Mouse (Mus musculus): ENCODE data around the gene Rabl2.

Rabl2 gene

DNA sequence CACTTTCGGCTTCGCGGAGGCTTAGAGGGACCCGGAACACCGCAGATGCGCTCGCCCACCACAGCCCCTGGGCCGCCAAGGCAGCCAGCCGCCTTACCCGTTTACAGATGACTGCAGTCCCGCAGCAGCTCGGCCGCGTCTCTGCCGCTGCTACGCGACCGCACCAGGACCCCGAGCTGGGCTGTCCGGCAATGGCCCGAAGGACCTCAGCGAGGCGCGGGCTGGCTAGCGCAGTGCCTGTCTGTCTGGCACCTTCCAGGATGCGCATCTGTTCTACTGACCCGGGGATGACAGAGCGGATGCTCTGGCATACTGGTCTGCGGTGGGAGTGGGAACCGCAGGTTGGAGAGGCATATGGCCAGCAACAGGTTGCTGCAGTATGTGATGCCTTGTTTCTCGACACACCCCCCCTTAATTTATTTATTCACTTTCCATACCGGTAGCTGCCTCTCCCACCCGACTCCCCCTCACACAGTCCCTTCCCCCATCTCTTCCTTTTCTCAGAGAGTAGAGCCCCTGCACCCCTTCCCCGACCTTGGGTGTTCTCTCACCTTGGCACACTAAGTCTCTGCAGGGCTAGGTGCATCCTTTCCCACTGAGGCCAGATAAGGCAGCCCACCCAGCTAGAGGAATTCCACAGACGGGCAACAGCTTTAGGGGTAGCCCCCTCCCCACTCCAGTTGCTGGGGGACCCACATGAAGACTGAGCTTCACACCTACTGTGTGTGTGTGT is at the start of gene Rabl2:
Rabl2 (minus strand) TSS at position 201 of the 733 bp plus-strand sequence.
- peak; percentile 73 for DNase-seq (ENCODE audit: low read depth, low spot score)

DNA sequence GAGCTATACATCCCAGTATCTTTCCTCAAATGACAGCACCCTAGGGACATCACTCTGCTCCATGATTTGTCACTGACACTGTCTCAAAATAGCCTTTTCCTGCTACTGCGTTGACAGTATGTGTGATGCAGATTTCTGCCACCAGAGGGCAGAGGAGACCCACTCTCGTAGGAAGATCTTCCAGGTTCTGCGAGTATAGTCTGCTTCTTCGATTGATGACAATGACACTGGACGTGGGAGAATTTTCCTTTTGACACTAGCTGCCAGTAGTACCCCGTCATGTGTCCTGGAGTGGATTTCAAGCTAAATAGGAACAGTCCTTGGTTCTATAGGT is 31.9 kb upstream of the Rabl2 start:
- DNase-seq (ENCODE audit: low read depth, low spot score) = peak; percentile 64

DNA sequence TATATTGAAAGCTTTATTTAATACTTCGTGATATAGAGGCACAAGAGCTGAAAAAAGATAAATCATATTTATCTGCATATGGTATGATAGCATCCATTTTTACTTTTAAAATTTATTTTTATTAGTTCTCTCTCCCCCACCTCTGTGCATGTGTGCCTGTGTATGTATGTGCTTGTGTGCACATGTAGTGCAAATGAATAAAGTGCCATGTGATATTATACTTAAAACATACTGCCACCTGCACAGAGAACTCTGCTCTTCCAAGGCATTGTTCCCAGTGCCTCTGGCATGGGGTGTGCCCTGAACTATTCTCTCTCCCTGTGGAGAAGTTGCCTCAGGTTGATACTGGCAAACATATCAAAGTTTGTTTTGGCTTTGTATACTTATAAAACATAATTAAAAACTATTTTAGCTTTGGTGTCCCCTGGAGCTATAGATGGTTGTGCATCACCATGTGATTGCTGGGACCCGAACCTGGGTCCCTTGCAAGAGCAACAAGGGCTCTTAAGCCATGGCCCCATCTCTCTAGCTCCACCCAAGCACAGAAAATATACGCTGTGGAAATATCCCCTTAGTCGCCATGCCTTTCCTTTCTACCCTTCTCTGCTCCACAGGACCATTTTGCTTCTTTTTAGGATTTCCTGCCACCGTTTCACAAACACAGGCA is 31.4 kb upstream of the Rabl2 start:
- DNase-seq (ENCODE audit: low read depth, low spot score) = no peak

DNA sequence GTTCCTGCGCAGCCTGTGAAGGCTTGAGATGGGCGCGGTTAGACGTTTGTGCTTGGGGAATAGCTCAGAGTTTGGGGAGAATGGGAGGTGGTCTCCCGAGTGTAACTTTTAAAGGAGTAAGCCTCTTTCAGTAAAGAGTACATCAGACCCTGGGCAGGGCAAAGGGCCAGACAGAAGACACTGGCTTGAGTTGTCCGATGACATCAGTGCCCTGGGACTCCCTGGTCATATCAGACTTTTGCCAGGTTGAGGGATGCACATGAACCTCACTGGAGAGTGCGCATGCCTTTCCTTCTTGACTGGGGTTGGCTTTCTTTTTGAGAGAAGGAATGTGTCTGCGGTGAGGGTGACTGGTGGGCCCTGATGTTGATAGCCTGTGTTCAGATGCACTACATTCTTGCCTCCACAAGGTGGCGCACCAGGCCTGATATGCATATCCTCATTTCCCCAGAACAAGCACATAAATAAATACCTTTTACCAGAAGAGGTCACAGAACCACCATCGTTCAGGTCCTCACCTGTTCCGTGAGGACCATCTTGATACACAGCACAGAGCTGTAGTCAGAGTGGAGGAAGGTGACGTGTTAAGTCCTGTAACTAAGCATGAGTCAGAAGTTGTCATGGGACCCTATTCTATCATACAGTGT is 30.7 kb upstream of the Rabl2 start:
- no peak for DNase-seq (ENCODE audit: low read depth, low spot score)

DNA sequence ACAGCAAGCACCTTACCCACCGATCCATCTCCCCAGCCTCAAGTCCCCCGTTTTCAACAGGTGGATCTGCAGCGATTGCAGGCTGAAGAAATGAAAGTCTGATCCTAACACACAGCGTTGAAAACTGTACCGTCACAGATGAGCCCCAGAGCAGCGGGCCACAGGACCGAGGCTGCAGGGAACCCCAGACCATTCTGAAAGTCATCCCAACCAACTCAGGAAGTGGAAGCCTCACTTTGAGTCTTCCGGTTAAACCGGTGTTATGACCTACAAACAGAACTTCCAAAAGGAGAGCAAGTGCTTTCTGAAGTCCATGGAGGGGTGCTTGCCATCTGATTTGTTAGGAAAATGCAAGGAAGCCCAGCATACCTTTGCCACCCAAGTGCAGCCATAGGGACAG is 16.2 kb upstream of the Rabl2 start:
- DNase-seq (ENCODE audit: low read depth, low spot score) = no peak

DNA sequence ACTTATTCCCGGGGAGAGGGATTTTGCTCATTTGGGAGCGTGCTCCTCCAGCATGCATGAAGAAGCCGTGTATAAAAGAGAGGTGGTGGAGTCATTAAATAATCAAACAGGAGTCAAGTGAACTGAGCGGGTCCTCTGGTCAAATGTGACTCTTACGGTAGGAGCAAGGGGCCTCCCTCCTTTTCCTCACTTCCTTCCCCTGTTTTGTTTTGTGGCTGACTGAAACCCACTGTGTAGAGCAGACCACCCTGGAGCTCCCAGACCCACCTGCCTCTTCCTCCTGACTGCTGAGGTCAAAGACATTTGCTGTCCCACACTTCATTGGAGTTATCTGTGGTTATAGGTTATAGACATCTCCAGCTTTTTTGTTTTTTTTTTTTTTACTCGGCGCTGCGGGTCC is 15.8 kb upstream of the Rabl2 start:
- no peak for DNase-seq (ENCODE audit: low read depth, low spot score)

DNA sequence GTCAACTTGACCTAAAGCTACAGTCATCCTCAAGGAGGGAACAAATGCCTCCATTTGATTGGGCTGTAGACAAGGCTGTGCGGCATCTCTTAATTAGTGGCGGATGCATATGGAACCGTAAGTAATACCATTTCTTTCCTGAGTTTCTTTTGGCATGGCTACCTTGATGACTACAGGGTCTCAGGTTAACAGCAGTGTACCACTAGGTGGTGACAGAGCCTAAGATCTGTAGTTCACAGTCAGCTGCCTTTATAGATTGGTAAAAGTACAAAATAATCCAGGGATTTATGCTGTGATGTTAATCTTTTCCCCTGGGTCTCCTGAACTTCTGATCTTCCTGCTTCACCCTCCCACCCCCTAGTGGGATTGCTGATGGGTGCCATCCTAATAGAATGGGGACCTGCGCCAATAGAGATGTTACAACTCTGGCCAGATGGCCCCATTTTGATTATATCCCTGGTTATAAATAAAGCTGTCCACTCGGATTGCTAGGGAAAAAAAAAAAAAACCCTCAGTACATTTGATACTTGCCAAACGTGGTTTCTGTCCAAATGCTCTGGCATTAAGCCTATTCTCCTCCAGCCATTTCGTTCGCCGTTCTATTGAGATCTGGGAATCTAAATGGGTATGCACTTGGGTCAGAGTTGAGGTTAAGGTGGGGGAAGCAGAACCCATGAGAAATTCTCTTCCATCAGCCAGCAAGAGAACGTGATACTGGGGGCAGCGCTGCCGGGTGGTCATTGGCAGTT is 14.3 kb upstream of the Rabl2 start:
- no peak for DNase-seq (ENCODE audit: low read depth, low spot score)

DNA sequence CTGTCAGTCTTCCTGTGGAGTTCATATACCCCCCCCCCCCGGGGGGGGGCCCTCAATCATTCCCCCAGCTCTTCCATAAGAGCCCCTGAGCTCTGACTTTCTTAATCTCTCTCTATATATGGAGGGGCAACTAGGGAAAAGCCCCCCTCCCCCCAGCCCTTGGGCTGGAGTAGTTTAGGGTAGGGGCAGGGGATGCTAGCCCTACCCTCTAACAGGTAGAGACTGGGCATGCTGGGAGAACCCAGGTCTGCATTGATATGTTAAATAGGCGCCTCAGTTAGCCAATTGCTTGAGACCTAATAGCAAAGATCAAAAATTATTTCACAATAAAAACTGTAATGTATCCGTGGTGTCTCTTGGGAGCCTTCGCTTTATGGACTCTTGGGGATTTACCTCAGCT is 825 bp upstream of the Rabl2 start:
- DNase-seq (ENCODE audit: low read depth, low spot score) = no peak

DNA sequence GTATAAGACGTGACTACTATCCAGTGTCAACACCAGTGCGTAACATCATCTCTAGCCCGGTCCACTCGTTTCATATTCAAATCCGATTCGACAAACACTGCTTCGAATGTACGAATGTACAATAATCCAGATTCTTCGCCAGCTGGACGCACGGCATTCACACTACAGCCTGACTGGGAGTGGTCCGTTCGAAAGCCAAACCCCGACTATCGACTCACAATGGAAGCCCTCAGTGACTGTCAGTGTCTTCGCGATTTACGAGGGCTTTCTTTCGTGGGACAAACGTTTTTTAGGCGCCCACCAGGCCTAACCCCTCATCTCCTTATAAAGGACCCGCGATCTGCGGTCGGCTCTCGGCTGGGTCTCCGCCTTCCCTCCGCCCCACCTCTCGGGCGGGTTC is 406 bp downstream of the Rabl2 start:
- no peak for DNase-seq (ENCODE audit: low read depth, low spot score)

DNA sequence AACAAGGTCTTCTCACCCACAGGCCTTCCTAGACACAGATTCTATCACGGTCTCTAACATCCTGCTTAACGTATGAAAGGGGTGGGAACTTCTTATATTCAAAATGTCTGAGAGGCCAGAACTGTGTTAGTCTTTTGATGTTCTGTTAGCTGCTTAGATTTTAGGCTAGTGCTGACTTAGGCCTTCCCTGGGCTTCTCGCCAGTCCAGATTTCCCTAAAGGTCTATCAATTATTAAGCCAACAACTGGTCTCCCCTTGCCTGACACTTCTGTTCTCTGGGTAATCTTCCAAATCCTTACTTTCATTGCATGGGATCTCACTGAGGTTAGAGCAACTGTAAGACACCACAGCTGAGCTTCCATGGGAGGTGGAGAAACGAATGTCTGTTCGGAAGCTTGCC is 2.6 kb downstream of the Rabl2 start:
- no peak for DNase-seq (ENCODE audit: low read depth, low spot score)

DNA sequence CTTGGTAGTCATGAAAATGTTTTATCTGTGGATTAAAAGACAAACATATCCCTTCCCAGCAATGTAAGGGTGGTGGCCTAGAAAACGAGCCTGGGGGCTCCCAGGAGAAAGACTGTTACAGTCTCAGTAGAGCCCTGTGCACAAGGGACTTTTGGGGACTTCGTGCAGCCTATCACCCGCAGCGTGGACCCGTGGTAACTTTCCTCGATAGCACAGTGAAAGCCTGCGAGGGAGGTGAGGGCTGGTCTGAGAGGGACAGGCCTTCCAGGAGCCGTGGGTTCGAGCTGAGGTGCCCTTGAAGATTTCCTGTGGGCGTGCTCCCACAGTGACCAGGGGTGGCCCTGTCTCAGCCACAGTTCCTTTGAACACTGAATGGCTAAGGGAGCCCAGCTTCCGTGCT is 6.1 kb downstream of the Rabl2 start:
- DNase-seq (ENCODE audit: low read depth, low spot score) = no peak

DNA sequence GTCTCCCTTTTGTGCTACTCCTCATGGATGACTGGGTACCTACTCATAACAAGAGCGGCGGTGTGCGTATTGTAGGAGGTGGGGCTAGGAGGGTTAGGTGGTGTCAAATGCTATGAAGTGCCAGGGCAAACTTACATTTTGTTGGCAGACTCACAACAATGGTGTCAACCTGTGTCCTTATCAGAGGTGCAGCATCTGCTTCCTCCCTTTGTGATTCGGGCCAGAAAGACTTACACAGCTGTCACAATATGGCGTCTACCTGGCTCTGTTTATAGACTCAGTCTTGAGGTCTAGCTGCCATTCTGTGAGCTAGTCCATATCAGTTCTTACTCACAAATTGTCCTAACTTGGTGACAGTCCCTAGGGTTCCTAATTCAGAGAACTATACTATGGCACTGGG is 6.6 kb downstream of the Rabl2 start:
- no peak for DNase-seq (ENCODE audit: low read depth, low spot score)

DNA sequence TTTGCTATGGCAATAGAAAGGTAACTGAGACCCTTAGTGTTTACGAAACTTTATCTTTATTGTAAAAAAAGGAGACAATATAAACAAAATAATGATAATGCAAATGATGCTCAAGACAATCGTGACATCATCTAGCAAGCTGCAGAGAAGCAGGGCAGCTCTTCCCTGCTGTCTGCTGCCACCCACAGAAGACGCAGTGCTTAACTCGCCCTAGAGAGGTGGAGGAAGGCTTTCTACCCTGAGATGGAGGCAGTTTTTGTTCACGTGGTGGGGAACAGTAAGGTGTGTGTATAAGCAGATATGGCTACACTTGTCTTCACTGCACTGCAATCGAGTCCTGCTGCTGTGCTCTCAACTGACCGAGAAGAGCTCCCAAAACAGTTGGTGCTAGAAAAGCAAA is 9.2 kb downstream of the Rabl2 start:
- DNase-seq (ENCODE audit: low read depth, low spot score) = no peak

DNA sequence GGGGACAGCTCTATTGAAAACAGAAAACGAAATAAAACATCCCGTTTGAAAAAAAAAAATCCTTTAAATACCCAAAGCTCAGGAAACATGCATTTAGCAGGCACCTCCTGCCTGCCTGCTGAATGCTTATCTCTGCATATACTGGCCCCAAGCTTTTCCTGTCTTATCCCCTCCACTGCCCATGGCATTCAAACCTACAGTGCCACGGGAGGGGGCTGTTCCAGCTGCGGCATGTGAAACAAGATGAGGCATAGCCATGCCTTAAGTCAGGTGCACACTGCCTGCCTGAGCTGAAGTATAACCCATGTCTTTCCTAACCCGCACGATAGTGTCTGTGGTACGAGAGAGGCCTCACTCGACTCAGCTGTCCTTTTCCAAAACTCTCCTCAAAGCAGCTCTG is 19.6 kb downstream of the Rabl2 start:
- no peak for DNase-seq (ENCODE audit: low read depth, low spot score)

DNA sequence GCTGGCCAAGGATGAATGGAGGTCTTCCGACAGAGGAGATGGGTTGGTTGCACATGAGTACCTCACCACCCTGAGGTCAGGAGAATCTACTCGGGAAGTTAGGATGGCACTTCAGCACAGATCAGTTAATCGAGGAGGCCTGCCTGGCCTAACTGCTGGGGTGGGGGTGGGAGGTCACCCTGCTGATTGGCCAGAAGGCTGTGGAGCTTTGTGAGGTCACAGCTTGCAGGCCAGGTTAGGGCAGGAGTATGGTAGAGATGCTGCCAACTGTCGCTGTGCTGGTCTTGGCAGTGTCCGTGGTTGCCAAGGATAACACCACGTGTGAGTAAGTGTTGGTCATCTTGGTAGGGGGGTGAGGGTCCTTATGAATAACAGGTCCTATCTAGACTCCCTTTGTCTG is 23.6 kb downstream of the Rabl2 start, which contains the start of gene Acr:
Acr (plus strand) TSS at position 213 of the 400 bp plus-strand sequence.
- no peak for DNase-seq (ENCODE audit: low read depth, low spot score)

DNA sequence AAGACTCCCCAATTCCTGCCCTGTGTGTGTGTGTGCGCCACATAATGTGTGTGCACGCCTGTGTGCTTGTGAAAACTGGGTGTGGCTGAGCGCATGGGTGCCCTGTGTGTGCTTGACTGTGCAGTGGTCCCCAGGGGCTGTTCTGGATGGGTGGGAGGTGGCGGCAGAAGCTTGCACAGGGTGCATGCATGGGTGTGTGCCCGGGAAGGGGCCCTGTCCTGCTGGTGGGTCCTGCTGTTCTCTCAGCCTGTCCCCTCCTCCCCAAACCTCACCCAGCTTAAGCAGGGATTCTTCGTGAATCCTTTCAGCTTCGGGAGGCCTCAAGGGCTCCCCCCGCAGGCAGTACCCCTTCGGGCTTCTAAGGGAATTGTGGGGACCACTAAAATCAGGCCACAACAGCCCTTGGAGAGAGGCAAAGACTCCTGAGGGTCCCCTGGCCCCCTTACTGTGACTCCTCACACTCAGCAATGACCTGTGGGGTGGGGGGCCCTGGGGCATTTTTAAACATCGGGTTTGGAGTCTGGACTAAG is 32.5 kb downstream of the Rabl2 start:
- no peak for DNase-seq (ENCODE audit: low read depth, low spot score)

DNA sequence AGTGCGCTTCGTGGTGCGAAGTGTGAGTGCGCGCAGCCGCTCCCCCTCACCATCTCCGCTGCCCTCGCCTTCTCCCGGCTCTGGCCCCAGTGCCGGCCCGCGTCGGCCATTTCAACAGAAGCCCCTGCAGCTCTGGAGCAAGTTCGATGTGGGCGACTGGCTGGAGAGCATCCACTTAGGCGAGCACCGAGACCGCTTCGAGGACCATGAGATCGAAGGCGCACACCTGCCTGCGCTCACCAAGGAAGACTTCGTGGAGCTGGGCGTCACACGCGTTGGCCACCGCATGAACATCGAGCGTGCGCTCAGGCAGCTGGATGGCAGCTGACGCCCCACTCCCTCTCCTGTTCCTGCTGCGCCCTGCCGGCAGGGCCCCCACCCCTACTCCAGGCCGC is 33.7 kb downstream of the Rabl2 start:
- DNase-seq (ENCODE audit: low read depth, low spot score) = no peak

DNA sequence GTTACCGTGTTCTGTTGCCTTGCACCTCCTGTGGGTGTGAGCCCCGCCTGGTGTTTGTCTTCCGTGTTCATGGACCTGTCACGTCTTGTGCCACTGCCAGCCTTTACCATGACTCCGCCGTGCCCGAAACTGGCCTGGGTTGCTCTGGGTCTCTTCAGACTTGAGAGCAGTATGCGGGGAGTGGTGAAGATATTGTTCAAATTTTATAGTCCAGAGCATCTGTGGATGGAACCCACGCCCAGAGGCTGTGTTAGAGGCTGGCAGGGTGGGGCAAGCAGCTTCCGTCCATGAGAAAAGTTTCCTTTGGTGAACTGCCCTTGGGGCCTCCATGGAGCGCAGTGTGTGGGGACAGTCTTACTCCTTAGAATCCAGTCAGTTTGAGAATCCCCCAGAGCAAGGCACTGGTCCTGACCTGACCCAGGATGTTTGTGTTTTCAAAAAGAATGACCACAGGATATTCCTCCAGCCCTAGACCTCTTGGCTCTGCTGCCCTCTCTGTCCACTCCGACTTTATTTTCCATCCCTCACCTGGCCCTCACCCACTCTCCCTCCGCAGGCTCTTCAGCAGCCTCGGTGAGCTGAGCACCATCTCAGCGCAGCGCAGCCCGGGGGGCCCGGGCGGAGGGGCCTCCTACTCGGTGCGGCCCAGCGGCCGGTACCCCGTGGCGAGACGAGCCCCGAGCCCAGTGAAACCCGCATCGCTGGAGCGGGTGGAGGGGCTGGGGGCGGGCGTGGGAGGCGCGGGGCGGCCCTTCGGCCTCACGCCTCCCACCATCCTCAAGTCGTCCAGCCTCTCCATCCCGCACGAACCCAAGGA is 34.3 kb downstream of the Rabl2 start:
- DNase-seq (ENCODE audit: low read depth, low spot score) = no peak

DNA sequence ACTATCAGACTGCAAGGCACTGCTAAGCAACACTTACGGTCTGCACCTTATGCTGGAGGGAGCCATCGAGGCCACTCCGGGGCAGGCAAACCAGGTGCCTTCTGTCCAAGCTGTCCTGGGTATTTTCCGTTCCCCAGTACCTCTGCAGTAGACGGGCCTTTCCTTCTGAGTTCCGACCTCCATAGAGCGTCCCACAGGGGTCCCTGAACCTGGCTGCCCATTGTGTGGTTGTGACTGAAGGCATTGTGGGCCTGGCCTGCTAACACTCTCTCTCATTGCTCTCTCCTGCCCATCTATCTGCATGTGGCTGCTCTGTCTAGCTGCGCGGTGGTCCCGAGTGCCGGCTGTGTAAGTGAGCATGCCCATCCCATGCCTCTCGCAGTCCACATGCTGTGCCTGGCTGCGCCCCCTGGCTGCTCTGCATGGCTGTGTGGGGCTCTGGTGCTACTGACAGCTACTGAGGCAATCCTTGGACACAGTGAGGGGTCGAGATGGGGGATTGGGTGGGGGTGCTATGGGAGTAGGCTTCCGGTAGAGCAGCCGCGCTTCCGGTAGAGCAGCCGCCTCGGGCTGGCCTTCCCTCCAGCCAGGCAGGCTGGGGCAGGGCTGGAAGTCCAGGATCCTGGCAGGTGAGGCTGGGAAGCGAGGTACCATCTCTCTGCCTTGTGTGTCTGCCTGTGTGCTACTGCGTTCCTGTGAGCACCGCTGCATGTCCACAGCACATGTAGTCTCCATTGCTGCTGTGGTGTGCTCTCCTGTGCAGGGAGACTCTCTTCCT is 35.1 kb downstream of the Rabl2 start:
- no peak for DNase-seq (ENCODE audit: low read depth, low spot score)

DNA sequence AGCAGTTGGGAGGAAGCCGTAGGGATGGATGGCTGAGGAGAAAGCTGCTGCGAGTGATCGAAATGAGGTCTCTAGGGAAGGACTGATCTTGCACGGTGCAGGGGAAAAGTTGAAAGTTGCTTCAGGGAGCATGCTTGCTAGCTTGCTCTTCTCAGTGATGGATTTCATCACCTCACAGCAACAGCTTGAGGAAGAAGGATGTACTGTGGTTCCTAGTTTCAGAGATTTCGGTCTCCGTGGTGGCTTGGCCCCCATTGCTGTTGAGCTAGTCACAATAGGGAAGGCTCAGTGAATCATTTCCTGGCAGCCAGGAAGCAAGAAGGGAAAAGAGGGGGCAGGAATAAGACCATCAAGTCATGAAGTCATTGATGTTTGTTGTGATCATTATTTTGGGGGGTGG is 36.1 kb downstream of the Rabl2 start:
- DNase-seq (ENCODE audit: low read depth, low spot score) = no peak
